Mouse (Mus musculus) heart, embryonic 15.5 days (tissue): ENCODE data around the gene Sec11a. TPM values are rescaled to one million over a fixed set of nuclear protein-coding genes. Genes with fewer than 3 reads are reported as not detected.

Source experiments
- ATAC-seq: fragments of 200-750 bp; cut with Nextera tagmentation; replicated peaks from 2 replicates; pipeline ENCODE4 v1.8.0; 2017; ENCODE audit warnings: low read depth, moderate TSS enrichment; ENCODE audit not compliant: insufficient number of reproducible peaks, insufficient read depth, low FRiP score
- H3K27ac ChIP-seq: fragments of 300-500 bp; sonication (generic); 2 replicates; pipeline ENCODE4 v1.5.1; 2015; ENCODE audit warnings: mild to moderate bottlenecking, inconsistent platforms
- H3K27me3 ChIP-seq: fragments of 300-500 bp; sonication (generic); 2 replicates; pipeline ENCODE4 v1.6.1; 2015; ENCODE audit warnings: inconsistent platforms
- H3K36me3 ChIP-seq: fragments of 300-500 bp; sonication (generic); 2 replicates; pipeline ENCODE4 v1.6.1; 2015; ENCODE audit warnings: mild to moderate bottlenecking, inconsistent platforms
- H3K4me1 ChIP-seq: fragments of 300-500 bp; sonication (generic); replicated peaks from 2 replicates; pipeline ENCODE4 v1.6.1; 2015; ENCODE audit warnings: inconsistent platforms
- H3K4me2 ChIP-seq: fragments of 300-500 bp; sonication (generic); 2 replicates; pipeline ENCODE4 v1.6.1; 2015; ENCODE audit warnings: inconsistent platforms, mild to moderate bottlenecking, moderate library complexity
- H3K4me3 ChIP-seq: fragments of 300-500 bp; sonication (generic); 2 replicates; pipeline ENCODE4 v1.5.1; 2015; ENCODE audit warnings: mild to moderate bottlenecking, inconsistent platforms
- H3K9ac ChIP-seq: fragments of 300-500 bp; sonication (generic); 2 replicates; pipeline ENCODE4 v1.6.1; 2015; ENCODE audit warnings: mild to moderate bottlenecking, inconsistent platforms
- H3K9me3 ChIP-seq: fragments of 300-500 bp; sonication (generic); replicated peaks from 2 replicates; pipeline ENCODE4 v1.6.1; 2016; ENCODE audit warnings: inconsistent platforms
- WGBS: fragments of 180-500 bp; shearing (Covaris S2); methylation state at CpG from one replicate; pipeline ENCODE4 v1.1.7; 2015; ENCODE audit warnings: mixed read lengths; 5-methylcytosine and 5-hydroxymethylcytosine counted together
- polyA plus RNA-seq: library from polyadenylated mRNA; unstranded; fragments of >200 nt; fragmentation: Nextera tagmentation; extraction: Ambion mirVana; gene quantifications from 2 replicates; pipeline ENCODE4 v1.2.1, GENCODE M21; 2015

Gene Sec11a
- polyA plus RNA-seq, 1 experiment from 2014 or later, result 129 TPM

DNA sequence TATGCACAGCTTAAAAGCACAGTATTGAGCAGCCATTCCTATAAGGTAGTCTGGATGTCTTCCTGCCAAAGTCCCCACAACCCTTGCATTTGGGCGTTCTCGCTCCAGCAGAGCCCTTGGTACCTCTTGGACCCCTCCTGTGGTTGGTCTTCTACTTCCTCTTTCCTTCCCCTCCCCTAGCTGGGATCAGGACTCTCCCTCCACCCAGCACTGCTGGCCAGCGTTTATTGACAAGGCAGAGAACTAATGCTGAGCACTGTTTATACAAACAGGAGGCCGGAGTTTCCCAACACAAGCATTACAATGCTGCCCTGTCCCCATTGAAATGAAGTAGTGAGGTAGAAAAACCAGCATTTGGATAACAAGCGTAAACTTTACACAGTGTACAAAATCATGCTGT is 74.5 kb downstream of the Sec11a start:
- no peak overlapping the region for H3K9ac ChIP-seq
- no peaks in the 10 kb centered on the region for H3K9me3 ChIP-seq
- H3K36me3 ChIP-seq, result peaks cover 86% of the 10 kb centered on the region
- H3K4me2 ChIP-seq, result no peak overlapping the region
- no peak overlapping the region for H3K27ac ChIP-seq
- H3K27me3 ChIP-seq, result no peaks in the 10 kb centered on the region
- H3K4me3 ChIP-seq, result no peak overlapping the region
- no peak for ATAC-seq
- 86% methylated on average over 5 of the region's 5 CpGs for WGBS
- peaks cover 2% of the 10 kb centered on the region; the same call in 1 of the 2 replicates for H3K4me1 ChIP-seq

DNA sequence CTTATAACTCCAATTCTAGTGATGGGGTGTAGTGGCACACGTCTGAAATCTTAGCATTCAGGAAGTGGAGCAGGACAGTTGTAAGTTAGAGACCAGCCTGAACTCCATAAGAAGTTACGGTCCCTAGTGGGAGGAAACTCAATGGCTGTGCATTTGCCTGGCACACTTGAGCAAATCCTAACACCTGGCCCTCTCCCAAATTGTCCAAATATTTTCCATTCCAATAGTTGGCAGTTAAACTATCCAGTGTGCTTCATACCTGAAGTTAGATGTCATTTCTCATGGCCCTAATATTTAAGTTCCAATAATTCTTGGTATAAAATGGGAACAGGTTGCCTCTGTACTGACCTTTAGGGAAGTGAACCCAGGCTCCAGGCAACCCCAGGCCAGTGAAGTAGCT is 78.9 kb downstream of the Sec11a start:
- Histone ChIP-seq H3K9me3 (no peaks in the 10 kb centered on the region), H3K4me1 (peaks cover 15% of the 10 kb centered on the region), H3K36me3 (peaks cover 74% of the 10 kb centered on the region), H3K4me3 (no peak overlapping the region), H3K27ac (no peak overlapping the region), H3K9ac (no peak overlapping the region), H3K4me2 (no peak overlapping the region), H3K27me3 (no peaks in the 10 kb centered on the region)
- 79% methylated on average over 2 of the region's 2 CpGs for WGBS
- no peak for ATAC-seq

DNA sequence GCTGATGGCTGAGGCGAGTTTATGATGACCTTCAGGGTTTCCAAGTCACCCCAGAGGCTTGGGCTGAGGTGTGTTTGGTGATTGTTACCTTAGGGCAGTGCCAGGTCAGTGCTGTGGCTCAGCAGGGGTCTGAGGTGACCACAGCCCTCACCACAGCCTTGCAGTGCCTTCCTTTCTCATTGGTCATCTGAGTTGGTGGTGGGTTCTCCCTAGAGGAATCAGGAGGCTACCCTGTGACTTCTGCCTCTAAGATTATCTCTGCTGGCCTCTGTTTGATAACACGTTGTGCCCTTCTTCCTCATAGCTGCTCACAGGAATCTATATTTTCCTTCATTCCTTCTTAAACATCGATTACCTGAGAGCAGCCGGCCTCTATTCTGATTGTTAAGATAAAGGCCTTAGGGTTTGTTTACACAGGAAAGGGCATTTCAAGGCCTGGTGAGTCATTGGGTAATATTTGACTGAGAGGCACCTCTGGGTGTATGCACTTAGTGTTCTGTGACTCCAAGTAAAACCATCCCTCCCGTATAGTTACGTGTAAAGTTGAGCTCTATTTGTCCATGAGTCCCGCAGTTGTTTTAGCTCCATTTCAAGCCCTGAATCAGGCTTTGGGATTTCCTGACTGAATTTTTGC is 80.9 kb downstream of the Sec11a start:
- H3K36me3 ChIP-seq, result peaks cover 59% of the 10 kb centered on the region
- no peak overlapping the region for H3K4me3 ChIP-seq
- WGBS, result 61% methylated on average over 7 of the region's 7 CpGs

DNA sequence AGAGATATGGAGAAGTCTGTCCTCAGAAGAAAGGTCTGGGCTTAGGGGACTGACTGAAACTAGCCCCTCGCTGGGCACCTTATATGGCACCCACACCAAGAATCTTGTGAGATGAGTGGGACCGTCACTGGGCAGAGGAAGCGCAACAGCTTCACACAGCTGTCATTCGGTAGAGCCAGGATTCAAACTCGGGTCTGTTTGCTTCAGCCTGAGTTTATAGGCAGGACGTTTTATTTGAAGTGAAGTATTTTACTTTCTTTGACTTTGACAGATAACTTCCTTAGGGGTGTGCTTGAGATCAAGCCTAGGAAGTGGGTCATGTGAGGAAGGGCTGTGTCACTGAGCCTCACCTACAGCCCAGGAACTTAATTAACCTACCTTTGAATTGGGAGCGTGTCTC is 82.1 kb downstream of the Sec11a start:
- peaks cover 50% of the 10 kb centered on the region for H3K36me3 ChIP-seq
- no peaks in the 10 kb centered on the region for H3K9me3 ChIP-seq
- H3K9ac ChIP-seq, result no peak overlapping the region
- H3K27ac ChIP-seq, result peak overlapping the region; percentile 82
- no peaks in the 10 kb centered on the region for H3K27me3 ChIP-seq
- H3K4me1 ChIP-seq, result peaks cover 34% of the 10 kb centered on the region
- peak overlapping the region; percentile 34 for H3K4me2 ChIP-seq
- 0 out of 2 replicates have a peak overlapping the region, but pooled peaks have one; percentile 2 for H3K4me3 ChIP-seq
- WGBS, result 81% methylated on average over 7 of the region's 7 CpGs
- no peak for ATAC-seq

More for the DNA sequence above, 80.9 kb downstream of the Sec11a start:
- Histone ChIP-seq H3K9me3 (no peaks in the 10 kb centered on the region), H3K9ac (no peak overlapping the region), H3K27me3 (no peaks in the 10 kb centered on the region), H3K4me2 (no peak overlapping the region), H3K4me1 (peaks cover 32% of the 10 kb centered on the region), H3K27ac (no peak overlapping the region)
- no peak for ATAC-seq

DNA sequence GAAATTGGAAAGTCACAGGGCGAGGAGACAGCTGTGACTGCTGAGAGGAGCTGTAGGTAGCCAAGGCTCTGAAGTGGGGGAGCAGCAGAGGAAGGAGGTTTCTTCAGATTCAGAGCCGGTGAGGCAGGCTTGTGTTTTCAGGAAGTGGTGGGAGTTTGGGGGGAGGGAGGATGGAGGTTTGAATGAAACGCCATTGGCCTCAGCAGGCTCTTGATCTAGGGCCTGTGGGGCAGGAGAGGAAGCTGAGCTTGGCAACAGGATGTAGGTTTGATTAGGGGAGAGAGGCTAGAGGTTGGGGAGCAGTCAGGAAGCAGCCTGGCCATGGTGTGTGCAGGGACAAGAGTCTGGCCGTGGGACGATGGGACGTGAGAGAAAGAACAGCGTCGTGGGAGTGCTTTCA is 82.7 kb downstream of the Sec11a start:
- Histone ChIP-seq H3K9ac (no peak overlapping the region), H3K27me3 (no peaks in the 10 kb centered on the region), H3K36me3 (peaks cover 43% of the 10 kb centered on the region), H3K4me1 (peaks cover 38% of the 10 kb centered on the region), H3K4me2 (peak overlapping the region; percentile 34), H3K27ac (peak overlapping the region; percentile 82), H3K4me3 (0 out of 2 replicates have a peak overlapping the region, but pooled peaks have one; percentile 2), H3K9me3 (no peaks in the 10 kb centered on the region)
- WGBS, result 48% methylated on average over 8 of the region's 8 CpGs
- ATAC-seq, result peak; percentile 55

DNA sequence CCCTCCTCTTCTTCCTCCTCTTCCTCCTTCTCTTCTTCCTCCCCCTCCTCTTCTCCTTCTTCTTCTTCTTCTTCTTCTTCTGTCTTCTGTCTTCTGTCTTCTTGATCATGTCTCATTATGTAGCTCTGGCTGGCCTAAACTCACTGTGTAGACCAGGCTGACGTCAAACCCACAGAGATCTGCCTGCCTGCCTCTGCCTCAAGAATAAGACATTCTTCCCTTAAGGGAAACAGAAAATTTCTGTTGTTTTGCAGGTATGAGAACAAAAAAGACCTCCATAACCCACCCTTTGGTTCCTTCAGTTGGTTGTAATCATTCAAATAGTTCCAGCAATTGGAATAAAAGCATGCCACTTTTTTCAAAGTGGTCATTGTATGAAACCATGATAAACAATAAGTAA is 83.4 kb downstream of the Sec11a start:
- ATAC-seq, result no peak
- peak overlapping the region; percentile 82 for H3K27ac ChIP-seq
- H3K36me3 ChIP-seq, result peaks cover 38% of the 10 kb centered on the region
- H3K4me2 ChIP-seq, result no peak overlapping the region
- no peaks in the 10 kb centered on the region for H3K27me3 ChIP-seq
- H3K4me1 ChIP-seq, result peaks cover 38% of the 10 kb centered on the region
- H3K9me3 ChIP-seq, result no peaks in the 10 kb centered on the region
- H3K9ac ChIP-seq, result no peak overlapping the region
- WGBS, result 67% methylated on average over 1 of the region's 1 CpGs
- H3K4me3 ChIP-seq, result no peak overlapping the region

DNA sequence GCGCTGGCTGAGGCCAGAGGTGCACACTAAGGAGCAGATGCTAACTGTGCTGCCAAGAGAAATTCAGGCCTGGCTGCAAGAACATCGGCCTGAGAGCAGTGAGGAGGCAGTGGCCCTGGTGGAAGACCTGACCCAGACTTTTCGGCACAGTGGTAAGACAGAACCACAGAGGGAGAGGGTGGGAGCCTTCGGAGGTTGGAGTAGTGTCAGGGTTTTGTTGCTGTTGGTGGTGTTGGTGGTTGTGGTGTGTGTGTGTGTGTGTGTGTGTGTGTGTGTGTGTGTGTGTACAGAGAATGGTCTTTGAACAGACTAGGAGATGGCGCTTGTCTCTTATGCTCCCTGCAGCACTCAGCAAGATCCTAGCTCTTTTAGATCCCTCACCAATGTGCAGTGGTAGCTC is 84.1 kb downstream of the Sec11a start:
- Histone ChIP-seq H3K9ac (0 out of 2 replicates have a peak overlapping the region, but pooled peaks have one; percentile 9), H3K9me3 (no peaks in the 10 kb centered on the region), H3K4me3 (0 out of 2 replicates have a peak overlapping the region, but pooled peaks have one; percentile 13), H3K4me1 (peaks cover 36% of the 10 kb centered on the region), H3K4me2 (peak overlapping the region; percentile 34; the same call in 1 of the 2 replicates), H3K27me3 (no peaks in the 10 kb centered on the region), H3K27ac (peak overlapping the region; percentile 82), H3K36me3 (peaks cover 32% of the 10 kb centered on the region)
- ATAC-seq, result no peak
- WGBS, result 69% methylated on average over 5 of the region's 5 CpGs

DNA sequence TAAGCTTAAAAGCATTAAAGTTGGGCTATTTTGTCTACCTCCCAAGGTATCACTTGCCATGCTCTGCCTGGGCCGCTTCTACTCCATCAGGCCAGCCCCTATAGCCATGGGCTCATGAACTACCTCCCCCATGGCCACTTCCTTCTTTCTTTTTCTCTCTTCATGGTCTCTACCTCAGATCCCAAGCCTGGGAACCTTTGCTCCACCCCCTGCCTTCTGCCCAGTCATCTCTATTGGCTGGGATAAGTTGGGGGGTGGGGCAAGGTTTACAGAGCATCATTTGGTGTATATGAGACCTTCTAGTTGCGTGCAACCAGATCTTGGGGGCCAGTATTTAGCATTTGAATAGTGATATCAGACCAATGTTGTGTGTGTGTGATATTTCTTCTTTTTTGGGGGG is 85.1 kb downstream of the Sec11a start:
- H3K27me3 ChIP-seq, result no peaks in the 10 kb centered on the region
- ATAC-seq, result no peak
- H3K4me3 ChIP-seq, result no peak overlapping the region
- H3K4me1 ChIP-seq, result peaks cover 36% of the 10 kb centered on the region
- no peak overlapping the region for H3K9ac ChIP-seq
- H3K27ac ChIP-seq, result no peak overlapping the region
- H3K9me3 ChIP-seq, result no peaks in the 10 kb centered on the region
- peaks cover 21% of the 10 kb centered on the region for H3K36me3 ChIP-seq
- 88% methylated on average over 2 of the region's 2 CpGs for WGBS
- no peak overlapping the region; the same call in 1 of the 2 replicates for H3K4me2 ChIP-seq

DNA sequence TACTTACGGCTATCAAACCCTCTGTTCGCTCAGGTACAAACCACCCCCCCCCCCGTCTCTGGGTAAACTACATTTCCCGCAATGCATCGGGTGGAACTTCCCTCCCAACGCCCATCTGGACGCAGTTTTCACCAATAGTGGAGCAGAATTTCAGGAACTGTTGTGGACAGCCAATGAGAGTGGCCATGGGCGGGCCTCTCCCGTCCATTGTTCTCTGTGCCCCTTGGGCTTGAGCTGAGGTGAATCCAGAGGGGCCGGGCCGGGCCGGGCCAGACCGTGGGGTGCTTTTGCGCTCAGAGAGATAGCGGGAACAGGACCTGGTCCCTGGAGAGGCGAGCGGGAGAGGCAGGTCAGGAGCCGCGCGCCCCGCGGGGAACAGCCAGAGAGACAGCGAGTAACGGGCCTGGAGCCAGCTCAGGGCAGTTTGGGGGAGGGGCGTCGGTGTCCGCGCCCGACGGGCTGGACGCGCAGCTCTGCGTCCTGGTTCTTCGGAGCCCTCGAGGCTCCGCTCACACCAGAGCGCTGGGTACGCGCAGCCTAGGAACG is 86.8 kb downstream of the Sec11a start, which contains the start of gene Zscan2:
Gene Zscan2, plus strand, starts transcription at position 192 of the 546 bp plus-strand sequence.
- peak within 1 kb of the TSS; percentile 92 for H3K4me3 ChIP-seq
- ATAC-seq, result peak; percentile 96
- peaks cover 33% of the 10 kb centered on the region for H3K4me1 ChIP-seq
- no peaks in the 10 kb centered on the region for H3K9me3 ChIP-seq
- peak within 1 kb of the TSS; percentile 85 for H3K4me2 ChIP-seq
- H3K27ac ChIP-seq, result peak within 1 kb of the TSS; percentile 94
- no peaks in the 10 kb centered on the region for H3K27me3 ChIP-seq
- H3K9ac ChIP-seq, result peak within 1 kb of the TSS; percentile 92
- H3K36me3 ChIP-seq, result 0 out of 2 replicates have a peak, but pooled peaks cover 10% of the 10 kb centered on the region
- under 1% methylated on average over 40 of the region's 40 CpGs for WGBS

DNA sequence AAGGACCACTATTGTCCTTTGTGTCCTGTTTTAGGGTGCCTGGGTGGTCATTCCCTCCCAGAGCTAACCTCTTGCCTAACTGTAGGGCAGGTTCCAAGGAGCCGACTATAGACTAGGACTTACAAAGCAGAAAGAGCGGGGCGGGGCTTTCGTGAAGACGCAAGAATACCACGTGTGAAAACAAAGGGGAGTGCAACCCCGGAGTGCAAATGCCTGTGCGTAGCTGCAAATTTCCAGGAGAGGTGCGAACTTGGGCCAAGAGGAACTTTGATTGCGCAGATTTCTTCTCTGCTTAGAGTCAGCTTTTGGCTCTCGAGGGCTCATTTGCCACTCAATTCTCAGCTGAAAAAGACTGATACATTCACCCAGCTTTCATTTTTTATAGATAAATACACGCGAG is 87.4 kb downstream of the Sec11a start:
- peaks cover 30% of the 10 kb centered on the region for H3K4me1 ChIP-seq
- H3K4me3 ChIP-seq, result peak overlapping the region; percentile 92
- H3K9me3 ChIP-seq, result no peaks in the 10 kb centered on the region
- 0 out of 2 replicates have a peak, but pooled peaks have one; percentile 23 for ATAC-seq
- 0 out of 2 replicates have a peak overlapping the region, but pooled peaks have one; percentile 1 for H3K27ac ChIP-seq
- H3K36me3 ChIP-seq, result 0 out of 2 replicates have a peak, but pooled peaks cover 4% of the 10 kb centered on the region
- peak overlapping the region; percentile 85 for H3K4me2 ChIP-seq
- under 1% methylated on average over 13 of the region's 13 CpGs for WGBS
- no peaks in the 10 kb centered on the region for H3K27me3 ChIP-seq
- peak overlapping the region; percentile 53 for H3K9ac ChIP-seq

DNA sequence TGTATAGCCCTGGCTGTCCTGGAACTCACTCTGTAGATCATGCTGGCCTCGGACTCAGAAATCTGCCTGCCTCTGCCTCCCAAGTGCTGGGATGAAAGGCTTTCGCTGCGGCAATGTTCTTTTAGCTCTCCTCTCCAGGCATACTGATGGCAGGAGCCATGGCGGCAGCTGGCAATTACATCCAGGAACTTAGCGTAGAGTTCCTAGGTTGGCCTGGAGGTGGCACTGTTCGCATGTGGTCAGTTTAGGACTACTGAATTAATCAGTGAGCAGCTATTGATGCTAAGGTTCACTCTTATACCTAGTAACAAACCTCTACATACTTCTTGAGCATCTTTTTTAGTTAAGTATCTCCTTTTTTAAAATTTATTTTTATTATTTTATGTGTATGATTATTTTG is 90.4 kb downstream of the Sec11a start:
- Histone ChIP-seq H3K36me3 (no peaks in the 10 kb centered on the region), H3K27me3 (no peaks in the 10 kb centered on the region), H3K4me2 (no peak overlapping the region), H3K9me3 (no peaks in the 10 kb centered on the region), H3K9ac (no peak overlapping the region), H3K4me1 (peaks cover 11% of the 10 kb centered on the region), H3K27ac (no peak overlapping the region), H3K4me3 (no peak overlapping the region)
- 16% methylated on average over 6 of the region's 6 CpGs for WGBS
- no peak for ATAC-seq
